Mouse (Mus musculus) cerebellum, adult (tissue): ENCODE results near the gene Slc46a3.

Experiments used
- ATAC-seq: cut with Nextera tagmentation; 2 replicates; pipeline ENCODE4 v1.9.2; 2017; ENCODE audit warnings: mild to moderate bottlenecking, moderate library complexity, mixed read lengths; ENCODE audit not compliant: insufficient number of reproducible peaks, low FRiP score, low TSS enrichment

The Slc46a3 gene

DNA sequence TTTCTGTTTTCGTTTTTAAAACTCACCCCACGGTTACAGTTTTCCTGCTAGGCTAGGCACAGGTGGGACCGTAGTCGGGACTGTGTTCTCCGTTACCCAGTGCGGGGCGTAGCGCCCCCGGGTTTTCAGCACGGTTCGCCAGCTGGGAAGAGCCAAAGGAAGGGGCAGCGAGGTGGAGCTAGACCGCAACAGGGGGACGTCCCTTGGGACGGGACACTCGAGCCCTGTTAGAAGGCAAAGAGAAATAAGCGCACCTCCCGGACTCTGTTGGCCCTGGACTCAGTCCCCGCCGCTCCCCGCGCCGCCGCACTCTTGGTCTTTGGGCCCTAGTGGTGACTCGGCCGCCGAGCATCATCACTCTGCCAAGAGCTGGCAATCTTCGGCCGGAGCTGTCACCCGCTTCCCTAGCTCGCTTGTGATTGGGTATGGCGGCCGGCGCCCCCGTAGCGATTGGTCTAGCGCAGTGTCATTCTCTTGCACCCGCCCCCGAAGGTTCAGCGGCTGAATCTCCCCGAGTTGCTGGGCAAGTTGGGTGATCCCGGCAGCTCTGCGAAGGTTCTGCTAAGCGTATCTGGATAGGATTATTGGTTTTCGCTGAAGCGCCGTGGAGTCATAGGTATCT lies at the start of gene Slc46a3:
Gene Slc46a3 (minus strand): TSS at position 361 of the 622 bp plus-strand sequence.
- ATAC-seq: peak; percentile 99

DNA sequence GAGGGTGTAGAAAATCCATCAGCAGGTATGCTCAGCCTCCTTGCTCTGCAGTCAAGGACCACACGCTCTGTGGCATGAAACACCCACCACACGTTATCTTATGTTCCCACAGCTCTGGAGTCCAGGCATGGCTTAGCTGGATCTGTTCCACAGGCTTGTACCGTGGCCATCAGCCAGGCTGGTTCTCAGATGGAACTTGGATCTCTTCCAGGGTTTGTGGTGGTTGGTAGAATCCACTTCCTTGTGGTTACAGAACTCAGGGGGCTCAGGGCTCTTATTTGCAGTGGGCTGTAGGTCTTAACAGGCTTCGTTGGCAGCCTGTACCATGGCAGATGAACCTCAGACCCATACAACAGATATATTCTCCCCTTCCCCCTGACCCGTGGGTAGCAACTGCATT lies 44.6 kb upstream of the Slc46a3 start:
- ATAC-seq: no peak

DNA sequence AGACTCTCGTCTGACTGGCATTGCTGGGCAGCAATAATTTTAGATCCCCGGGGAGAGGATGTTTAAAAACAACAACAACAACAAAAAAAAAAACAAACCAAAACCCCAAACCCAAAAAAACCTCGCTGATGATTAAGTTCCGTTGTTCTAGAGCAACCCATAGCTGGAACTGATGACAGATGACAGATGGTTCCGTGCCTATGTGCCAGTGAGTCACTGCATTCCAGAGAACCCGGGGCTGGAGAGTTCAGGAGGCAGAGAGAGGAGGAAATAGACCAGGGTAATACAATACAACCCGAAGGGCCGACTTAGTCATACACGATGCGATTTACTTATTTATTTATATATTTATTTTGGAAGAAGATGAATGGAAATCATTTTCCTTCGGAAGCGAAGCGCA lies 40.5 kb upstream of the Slc46a3 start:
- ATAC-seq: no peak

DNA sequence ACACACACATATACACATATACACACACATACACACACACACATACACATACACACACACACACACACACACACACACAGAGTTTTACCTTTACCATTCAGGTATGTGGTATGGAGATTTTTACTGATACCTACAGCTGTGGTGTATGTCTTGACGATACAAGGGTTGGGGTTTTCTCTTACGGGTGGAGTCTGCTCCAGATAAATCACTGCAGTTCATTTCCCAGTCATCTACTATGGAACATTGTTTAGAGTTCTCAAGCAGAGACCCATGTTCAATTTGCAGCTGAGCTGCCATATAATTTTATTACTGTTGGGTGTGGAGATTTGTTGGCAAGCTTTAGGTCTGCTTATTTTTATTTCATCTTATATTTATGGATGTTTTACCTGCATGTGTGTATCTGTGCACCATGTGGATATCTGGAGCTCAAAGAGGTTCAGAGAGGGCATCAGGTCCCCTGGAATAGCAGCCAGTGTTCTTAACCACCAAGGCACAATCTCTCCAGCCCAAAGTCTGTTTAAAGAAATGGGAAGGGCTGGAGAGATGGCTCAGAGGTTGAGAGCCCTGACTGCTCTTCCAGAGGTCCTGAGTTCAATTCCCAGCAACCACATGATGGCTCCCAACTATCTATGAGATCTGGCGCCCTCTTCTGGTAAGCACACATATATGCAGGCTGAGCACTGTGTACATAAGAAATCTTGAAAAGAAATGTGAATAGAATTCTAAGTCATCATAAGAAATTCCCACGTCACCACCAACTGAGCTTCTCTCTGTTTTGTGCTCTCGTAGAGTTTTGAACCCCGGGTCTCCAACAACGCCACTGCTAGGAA lies 34.3 kb upstream of the Slc46a3 start:
- ATAC-seq: no peak

DNA sequence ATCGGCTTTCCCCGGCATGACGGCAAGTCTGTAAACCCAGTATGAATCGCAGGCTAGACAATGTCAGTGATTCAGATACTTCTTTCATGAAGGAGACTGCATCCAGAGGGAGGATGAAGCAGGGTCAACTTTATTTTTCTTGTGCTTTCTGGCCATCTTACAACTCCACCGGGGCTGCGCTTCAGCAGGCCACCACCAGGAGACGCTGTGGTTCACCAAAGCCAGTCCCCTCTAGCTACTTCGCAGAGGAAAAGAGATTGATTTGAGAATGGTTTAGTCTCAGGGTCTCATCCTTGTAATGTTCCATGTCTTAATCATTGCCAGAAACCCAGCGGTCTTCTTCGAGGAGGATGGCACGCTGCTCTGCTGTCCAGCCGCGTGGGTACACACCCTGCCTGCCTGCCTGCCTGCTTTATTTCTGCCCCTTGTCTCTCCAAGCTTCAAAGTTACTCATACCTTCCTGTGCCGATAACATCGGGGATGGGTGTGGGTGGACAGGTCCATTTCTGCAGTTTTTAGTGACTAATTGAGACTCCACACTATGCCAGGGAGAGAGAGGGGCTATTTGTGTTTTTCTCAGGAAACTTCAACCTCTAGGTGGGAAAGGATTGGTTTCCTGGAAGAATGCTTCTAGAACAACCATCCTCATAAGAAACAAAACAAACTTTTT lies 31.5 kb upstream of the Slc46a3 start:
- ATAC-seq: no peak

DNA sequence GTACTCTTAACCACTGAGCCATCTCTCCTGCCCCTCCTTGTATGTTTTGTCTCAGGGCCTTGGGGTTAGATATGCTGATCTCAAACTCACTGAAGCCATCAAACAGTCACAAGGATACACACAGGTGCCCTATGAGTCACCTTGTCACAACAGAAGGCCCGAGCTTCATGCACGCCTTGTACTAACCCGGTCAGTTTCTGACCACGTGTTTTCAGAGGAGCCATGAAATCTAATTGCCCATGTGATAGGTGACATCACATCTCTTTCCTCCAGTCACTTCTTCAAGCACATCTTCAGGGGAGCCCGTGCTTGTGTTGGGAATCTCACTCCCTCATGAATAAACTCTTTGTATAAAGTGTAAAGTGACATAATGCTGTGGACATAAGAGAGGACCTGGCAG lies 30.0 kb upstream of the Slc46a3 start:
- ATAC-seq: no peak

DNA sequence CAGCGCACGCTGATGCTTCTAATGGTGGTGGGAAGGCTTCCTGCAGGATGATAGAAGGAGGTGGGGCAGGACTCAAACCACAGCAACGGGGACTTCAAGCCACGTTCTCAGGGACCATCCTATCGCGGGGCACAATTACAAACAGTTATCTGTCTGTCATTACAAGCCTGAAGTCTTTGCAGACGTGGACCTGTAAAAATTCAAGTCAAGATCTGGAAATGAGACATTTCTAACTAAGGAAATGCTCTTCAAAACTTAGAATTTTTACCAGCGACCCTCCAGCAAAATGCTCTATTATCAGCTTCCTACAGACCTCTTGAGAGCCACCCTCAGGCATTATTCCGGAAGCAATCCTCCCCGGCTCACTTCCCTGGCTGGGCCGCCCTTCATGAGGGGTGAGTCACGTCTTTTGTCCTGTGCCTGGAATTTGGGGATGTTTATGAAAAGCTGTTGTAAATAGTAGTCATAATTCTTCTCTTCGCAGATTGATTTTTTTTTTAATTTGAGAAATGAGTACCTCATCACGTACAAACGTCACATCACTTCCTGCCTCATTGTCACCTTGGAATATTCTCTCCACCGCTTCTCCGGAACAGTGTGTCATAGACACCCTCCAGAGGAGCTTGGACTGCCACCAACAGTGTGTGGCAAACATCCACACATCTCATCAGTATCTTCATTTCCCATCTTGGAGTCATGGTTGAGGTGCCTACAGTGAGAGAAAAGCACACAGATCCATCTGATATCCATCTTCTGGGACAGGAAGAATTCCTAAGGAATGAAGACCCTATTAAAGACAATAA lies 23.6 kb upstream of the Slc46a3 start:
- ATAC-seq: no peak

DNA sequence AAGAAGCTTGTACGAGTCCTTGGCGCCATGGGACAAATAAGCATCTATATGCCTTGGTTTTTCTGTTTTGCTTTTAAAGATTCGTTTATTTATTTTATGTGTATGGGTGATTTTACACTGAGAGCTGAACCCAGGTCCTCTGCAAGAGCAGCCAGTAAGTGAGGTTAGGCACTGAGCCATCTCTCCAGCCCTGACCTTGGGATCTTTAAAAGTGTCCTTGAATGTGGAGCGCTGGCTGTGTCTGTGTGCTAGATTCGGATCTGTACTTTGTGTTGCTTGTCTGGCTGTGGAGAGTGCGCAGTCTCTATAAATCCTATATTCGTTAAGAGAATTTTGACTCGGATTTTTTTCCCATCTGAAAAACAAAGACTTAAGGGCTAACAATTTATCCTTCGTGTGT lies 21.6 kb upstream of the Slc46a3 start:
- ATAC-seq: no peak

DNA sequence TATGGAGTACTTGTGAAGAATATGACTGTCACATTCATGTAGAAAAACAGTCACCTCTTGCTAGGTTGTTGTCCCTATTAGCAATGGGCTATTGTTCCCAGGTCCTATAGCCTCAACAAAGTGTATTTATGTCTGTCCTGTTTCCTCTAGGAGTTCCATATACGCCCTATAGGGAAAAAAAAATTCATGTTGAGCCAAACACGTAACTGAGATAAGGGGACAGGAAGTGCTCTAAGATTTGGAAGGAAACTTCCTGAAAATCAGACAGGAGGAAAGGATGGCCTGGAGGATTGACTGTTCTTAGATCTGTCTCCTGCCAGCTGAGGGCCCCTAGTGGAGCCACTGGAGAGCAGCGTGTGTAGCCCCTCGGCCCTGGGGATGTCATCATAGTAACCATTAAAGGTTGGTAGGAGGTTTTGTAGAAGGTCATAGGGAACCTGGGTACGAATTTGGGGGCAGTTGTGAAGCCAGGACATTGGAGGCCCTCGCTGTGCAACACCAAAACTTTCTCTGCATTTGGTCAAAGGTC lies 20.5 kb upstream of the Slc46a3 start:
- ATAC-seq: no peak

DNA sequence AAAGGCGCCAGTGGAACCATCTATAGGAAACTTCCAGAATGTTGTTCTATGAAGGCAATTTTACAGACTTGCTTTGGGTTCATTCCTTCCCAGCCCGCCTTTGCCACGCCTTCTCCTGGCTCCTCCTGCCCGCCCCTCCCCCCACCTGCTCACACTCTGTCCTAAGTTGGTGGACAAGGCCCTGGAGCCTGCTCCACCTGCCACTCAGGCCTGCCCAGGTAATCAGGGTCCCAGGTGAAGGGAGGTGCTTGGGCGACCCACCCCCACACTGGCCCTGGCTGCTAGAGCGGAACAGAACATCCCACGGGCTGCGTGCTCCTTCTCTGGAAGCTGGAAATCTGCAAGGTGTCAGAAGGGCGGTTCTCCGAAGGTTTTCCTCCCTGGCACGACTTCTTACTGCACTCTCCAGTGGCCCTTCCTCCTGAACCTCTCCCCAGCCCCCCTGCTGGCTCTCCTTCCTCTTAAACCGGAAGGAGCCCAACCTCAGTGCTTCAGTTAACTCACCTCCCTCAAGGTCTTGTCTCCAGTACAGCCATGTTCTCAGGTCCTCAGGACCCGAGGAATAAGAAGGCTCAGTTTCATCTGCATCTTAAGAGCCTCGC lies 18.7 kb upstream of the Slc46a3 start:
- ATAC-seq: no peak

DNA sequence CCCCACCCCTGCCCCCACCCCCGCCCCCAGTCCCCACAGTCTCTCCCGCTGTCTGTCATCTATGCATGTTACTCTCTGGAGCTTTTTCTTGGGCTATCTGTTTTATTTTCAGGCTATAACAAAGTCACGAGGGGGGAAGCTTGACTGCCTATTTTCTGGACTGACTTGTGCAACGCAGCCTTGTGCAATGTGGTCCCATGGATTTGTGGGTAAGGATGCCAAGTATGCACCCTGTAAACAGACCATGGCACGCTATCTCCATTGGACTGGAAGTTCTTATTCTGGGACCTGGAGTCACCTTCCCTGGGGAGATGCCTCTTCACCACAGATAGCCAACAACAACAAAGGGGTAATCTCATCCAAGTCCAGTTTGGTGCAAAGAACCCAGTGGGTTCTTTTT lies 17.1 kb upstream of the Slc46a3 start:
- no peak for ATAC-seq

DNA sequence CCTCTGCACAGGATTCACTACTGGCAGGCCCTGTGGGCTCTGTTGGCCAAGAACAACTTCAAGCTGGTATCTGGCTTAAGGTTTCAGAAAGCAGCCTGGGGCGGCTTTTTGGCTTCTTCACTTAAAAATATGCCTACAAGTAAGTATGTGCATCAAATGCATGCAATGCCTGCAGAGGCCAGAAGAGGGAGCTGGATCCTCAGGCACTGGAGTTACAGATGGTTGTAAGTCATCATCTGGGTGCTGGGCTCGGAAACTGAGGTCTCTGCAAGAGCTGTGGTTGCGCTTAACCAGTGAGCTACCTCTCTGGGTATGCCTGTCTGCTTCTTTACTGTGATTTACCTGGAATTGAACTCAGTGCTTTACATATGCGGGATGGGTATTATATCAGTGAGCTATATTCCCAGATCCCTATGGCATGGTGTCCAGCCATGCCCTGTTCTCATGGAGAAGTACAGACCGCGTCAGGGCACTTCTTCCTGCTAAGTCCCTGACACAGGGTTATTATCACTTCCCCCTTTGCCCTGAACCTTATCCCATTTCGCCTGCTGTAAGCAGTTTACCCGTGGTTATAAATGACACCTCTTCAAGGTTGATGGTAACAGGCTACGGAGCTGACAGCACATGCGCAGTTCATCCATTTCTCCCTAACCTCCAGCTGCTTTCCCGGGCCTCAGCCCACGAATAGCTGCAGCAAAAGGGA lies 16.3 kb upstream of the Slc46a3 start:
- no peak for ATAC-seq

DNA sequence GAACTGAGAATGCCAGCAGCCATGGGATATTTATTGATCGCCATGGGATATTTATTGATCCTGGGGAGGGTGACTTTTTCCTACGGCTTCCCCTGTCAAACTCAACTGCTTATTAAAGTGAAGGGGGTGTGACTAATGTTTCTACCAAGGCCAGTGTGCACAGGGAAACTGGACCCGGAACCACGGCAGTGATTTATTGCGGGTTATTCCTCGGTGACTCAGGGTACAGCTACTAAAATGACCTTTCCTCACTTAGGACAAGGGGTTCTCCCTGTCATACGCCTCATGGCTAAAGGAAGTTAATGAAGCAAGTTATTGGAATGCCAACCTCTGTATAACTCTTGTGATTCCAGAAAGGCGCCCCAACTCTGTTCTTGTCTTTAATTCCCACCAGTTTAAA lies 13.2 kb upstream of the Slc46a3 start:
- no peak for ATAC-seq

DNA sequence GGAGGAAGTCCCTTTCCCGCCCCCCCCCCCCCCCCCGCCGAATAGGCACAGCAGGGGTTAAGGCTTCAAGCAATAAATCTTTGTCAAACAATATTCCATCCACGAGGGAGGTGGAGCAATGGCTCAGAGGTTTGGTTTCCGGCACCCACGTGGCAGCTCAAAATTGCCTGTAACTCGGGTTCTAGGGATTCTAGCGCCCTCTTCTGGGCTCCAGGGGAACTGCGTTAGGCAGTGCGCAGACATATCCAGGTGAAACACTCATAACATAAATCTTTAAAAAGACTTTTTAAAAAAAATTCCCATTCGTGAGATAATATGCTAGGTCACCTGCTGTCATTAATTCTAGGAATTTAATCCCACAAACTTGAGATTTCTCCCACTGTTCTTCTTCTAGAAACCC lies 12.5 kb upstream of the Slc46a3 start:
- no peak for ATAC-seq

DNA sequence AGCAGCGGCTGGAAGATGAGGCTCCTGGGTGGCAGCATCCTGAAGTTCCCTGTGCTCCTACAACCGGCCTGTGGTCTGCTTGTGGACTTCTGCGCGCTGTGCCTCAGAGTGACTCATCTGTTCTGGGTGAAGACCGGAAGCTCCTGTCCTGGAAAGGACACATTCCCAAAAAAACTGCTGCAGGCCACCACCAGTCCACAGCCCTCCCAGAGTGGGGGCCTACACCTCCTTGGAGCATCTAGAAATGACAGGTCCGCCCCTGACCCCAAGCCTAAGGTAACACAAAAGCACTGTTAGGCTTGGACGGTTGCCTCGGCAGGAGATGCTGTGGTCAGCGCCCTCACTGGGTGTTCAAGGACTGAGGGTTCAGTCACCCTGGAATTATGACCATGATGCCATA lies 8.6 kb upstream of the Slc46a3 start:
- no peak for ATAC-seq

DNA sequence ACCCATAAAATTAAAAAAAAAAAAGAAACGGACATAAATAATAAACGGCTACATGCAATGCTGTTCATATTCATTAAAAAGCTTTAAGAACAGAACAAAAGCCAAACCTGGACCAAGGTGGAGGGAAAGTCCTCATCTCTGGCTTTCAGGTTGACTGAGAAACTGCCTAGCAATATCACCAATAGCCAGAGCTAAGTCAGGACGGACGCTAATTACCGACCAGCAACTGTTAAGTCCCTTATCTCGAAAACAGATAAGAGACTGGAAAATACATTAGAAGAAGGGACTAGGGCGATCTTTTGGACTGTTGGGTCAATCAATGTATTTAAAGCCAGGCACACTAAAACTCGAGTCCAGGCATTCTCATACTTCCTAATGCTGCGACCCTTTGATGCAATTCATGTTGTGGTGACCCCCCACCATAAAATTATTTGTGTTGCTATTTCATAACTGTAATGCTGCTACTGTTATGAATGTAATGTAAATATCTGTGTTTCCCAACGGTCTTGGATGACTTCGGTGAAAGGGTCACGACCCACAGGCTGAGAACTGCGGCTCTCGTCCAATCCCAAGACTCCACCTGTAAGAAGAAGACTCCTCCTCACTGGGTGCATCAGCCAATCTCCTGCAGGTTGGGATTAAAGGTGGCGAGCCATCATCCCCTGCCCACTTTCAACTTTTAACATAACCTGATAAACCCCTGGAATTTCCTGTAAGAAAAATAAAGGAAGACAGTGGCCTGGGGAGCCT lies 7.6 kb upstream of the Slc46a3 start:
- no peak for ATAC-seq

DNA sequence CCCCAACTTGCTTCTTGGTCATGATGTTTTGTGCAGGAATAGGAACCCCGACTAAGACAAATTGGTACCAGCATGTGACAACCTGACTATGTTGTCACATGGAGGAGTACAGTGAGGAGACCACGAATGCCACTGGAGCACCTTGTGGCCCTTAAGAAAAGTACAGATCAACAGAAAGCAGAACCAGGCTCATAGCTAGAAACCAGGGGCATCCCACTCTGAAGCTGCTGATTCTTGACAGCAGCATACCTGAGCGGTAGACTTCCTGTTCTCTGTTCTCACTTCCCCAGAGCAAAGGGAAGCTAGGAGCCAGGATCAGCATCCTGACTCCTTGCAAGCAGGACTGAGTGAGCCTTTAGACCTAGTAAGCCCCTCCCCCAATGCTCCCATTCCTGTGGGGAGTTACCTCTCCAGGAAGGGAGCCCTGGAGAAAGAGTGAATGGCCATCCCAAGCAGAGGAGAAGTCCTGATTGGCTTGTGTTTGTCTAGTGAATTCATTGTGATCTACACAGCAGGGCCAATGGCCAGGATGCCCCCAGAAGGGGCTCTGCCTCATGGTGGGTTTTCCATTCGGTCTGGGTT lies 4.4 kb upstream of the Slc46a3 start:
- ATAC-seq: no peak

DNA sequence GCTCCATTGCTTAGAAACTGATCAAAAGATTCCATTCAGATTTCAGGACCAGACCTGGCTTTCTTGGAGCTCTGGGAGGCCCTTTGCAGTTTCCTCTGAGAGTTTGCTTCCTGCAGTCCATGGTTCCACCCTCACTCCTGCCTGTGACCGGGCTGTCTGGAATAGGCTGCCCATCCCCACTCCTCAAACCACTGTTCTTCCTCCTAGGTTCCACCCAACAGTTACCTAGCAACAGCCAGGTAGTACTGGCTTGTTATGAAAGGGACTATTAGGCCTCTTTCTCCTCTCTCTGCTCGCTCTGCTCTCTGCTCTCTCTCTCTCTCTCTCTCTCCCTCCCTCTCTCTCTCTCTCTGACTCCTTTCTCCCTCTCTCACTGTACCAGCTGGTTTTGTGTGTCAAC lies 3.6 kb upstream of the Slc46a3 start:
- ATAC-seq: no peak
